Mouse (Mus musculus): ENCODE measurements at regions not wholly inside any gene's neighbourhood (a gene's known extent, or its start where the extent isn't known, plus 50 kb on each side); places are given as distances from the start of the nearest gene placed in this dataset.

- no peak for DNase-seq
- H3K4me1 ChIP-seq (replicated peaks; ENCODE audit: control insufficient read depth, insufficient read depth, low read length) = no peaks in the 10 kb centered on the region
- TF ChIP-seq POLR2A (IDR thresholded peaks at IDR 0.05; ENCODE audit: control insufficient read depth, extremely low read depth, insufficient read depth, low read length, poor library complexity) (no peak), CTCF (IDR thresholded peaks at IDR 0.05; ENCODE audit: borderline replicate concordance, control insufficient read depth, extremely low read depth, insufficient read depth, low read length, poor library complexity) (no peak)
- H3K27ac ChIP-seq (ENCODE audit: control insufficient read depth, insufficient read depth, low read length) = no peak overlapping the region
- no peak overlapping the region for H3K4me3 ChIP-seq (ENCODE audit: control insufficient read depth, insufficient read depth, low read length)
- H3K27me3 ChIP-seq (ENCODE audit: control insufficient read depth, insufficient read depth, low read length) = no peaks in the 10 kb centered on the region
- 55% methylated on average over 2 of the region's 2 CpGs for WGBS
- no peaks in the 10 kb centered on the region for H3K36me3 ChIP-seq (ENCODE audit: control insufficient read depth, insufficient read depth, low read length)
These were observed 317.8 kb upstream of the Hnrnpa3 start for GRCm38 (mm10) chr2:75341310-75341709.

- no peaks in the 10 kb centered on the region for H3K27me3 ChIP-seq (ENCODE audit: control insufficient read depth, insufficient read depth, low read length)
These were observed 317.3 kb upstream of the Hnrnpa3 start for GRCm38 (mm10) chr2:75341726-75342280.

GRCm38 (mm10) chr2:75350902-75351301 lies 308.2 kb upstream of the Hnrnpa3 start:
- H3K27ac ChIP-seq (ENCODE audit: control insufficient read depth, insufficient read depth, low read length) = no peak overlapping the region
- no peaks in the 10 kb centered on the region for H3K27me3 ChIP-seq (ENCODE audit: control insufficient read depth, insufficient read depth, low read length)
- no peak for DNase-seq
- no peaks in the 10 kb centered on the region for H3K36me3 ChIP-seq (ENCODE audit: control insufficient read depth, insufficient read depth, low read length)
- 73% methylated on average over 3 of the region's 3 CpGs for WGBS
- no peaks in the 10 kb centered on the region for H3K4me1 ChIP-seq (replicated peaks; ENCODE audit: control insufficient read depth, insufficient read depth, low read length)
- no peak for TF ChIP-seq CTCF (IDR thresholded peaks at IDR 0.05; ENCODE audit: borderline replicate concordance, control insufficient read depth, extremely low read depth, insufficient read depth, low read length, poor library complexity)
- no peak overlapping the region for H3K4me3 ChIP-seq (ENCODE audit: control insufficient read depth, insufficient read depth, low read length)

More at GRCm38 (mm10) chr2:75341726-75342280, 317.3 kb upstream of the Hnrnpa3 start:
- no peak for DNase-seq
- 70% methylated on average over 6 of the region's 6 CpGs for WGBS
- no peak for TF ChIP-seq POLR2A (IDR thresholded peaks at IDR 0.05; ENCODE audit: control insufficient read depth, extremely low read depth, insufficient read depth, low read length, poor library complexity)
- TF ChIP-seq CTCF (IDR thresholded peaks at IDR 0.05; ENCODE audit: borderline replicate concordance, control insufficient read depth, extremely low read depth, insufficient read depth, low read length, poor library complexity) = no peak
- Histone ChIP-seq H3K4me3 (ENCODE audit: control insufficient read depth, insufficient read depth, low read length) (no peak overlapping the region), H3K27ac (ENCODE audit: control insufficient read depth, insufficient read depth, low read length) (no peak overlapping the region), H3K4me1 (replicated peaks; ENCODE audit: control insufficient read depth, insufficient read depth, low read length) (no peaks in the 10 kb centered on the region), H3K36me3 (ENCODE audit: control insufficient read depth, insufficient read depth, low read length) (no peaks in the 10 kb centered on the region)

- H3K4me3 ChIP-seq (ENCODE audit: control insufficient read depth, insufficient read depth, low read length) = no peak overlapping the region
- TF ChIP-seq CTCF (IDR thresholded peaks at IDR 0.05; ENCODE audit: borderline replicate concordance, control insufficient read depth, extremely low read depth, insufficient read depth, low read length, poor library complexity) (no peak), POLR2A (IDR thresholded peaks at IDR 0.05; ENCODE audit: control insufficient read depth, extremely low read depth, insufficient read depth, low read length, poor library complexity) (no peak)
- 97% methylated on average over 5 of the region's 5 CpGs for WGBS
- H3K27me3 ChIP-seq (ENCODE audit: control insufficient read depth, insufficient read depth, low read length) = no peaks in the 10 kb centered on the region
- no peak overlapping the region for H3K27ac ChIP-seq (ENCODE audit: control insufficient read depth, insufficient read depth, low read length)
- DNase-seq = no peak
- no peaks in the 10 kb centered on the region for H3K36me3 ChIP-seq (ENCODE audit: control insufficient read depth, insufficient read depth, low read length)
- no peaks in the 10 kb centered on the region for H3K4me1 ChIP-seq (replicated peaks; ENCODE audit: control insufficient read depth, insufficient read depth, low read length)
These were observed 307.1 kb upstream of the Hnrnpa3 start for GRCm38 (mm10) chr2:75351965-75352364.

- no peaks in the 10 kb centered on the region for H3K4me1 ChIP-seq (replicated peaks; ENCODE audit: control insufficient read depth, insufficient read depth, low read length)
- no peak for DNase-seq
- H3K36me3 ChIP-seq (ENCODE audit: control insufficient read depth, insufficient read depth, low read length) = no peaks in the 10 kb centered on the region
- WGBS = 83% methylated on average over 4 of the region's 4 CpGs
- H3K27ac ChIP-seq (ENCODE audit: control insufficient read depth, insufficient read depth, low read length) = no peak overlapping the region
- TF ChIP-seq CTCF (IDR thresholded peaks at IDR 0.05; ENCODE audit: borderline replicate concordance, control insufficient read depth, extremely low read depth, insufficient read depth, low read length, poor library complexity) (no peak), POLR2A (IDR thresholded peaks at IDR 0.05; ENCODE audit: control insufficient read depth, extremely low read depth, insufficient read depth, low read length, poor library complexity) (no peak)
- no peak overlapping the region for H3K4me3 ChIP-seq (ENCODE audit: control insufficient read depth, insufficient read depth, low read length)
- H3K27me3 ChIP-seq (ENCODE audit: control insufficient read depth, insufficient read depth, low read length) = no peaks in the 10 kb centered on the region
These were observed 306.5 kb upstream of the Hnrnpa3 start for GRCm38 (mm10) chr2:75352564-75352963.

DNA sequence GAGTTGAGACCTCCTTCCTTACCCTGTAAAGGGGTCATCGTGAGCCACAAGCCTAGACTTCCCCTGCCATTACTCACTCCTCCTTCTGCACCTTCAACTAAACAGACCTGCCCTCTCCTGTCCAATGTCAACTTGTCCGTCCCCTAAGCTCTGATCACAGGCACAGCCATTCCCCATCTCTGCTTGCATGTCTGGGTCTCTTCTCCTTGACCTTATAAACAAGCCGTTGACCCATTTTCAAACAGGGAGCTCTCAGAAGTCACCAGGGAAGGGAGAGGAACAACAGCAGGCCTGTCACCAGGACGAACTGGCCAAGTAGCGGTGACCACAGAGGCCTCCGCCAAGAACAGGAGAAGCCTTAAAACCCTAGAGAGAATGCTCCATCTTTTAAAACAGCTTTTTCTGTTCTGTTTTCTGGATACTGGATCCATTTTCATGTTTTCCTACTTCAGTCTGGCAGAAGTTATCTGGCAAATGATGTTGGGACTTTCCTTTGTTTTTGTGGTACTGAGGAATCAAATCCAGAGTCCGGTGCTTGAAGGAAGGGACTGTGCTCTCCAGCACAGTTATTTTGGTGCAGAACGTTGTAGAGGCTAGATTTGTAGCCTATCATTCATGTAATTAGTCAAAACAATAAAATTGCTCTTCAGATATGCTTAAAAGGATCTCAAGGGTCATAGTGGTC lies 302.2 kb upstream of the Hnrnpa3 start:
- no peaks in the 10 kb centered on the region for H3K36me3 ChIP-seq (ENCODE audit: control insufficient read depth, insufficient read depth, low read length)
- H3K4me3 ChIP-seq (ENCODE audit: control insufficient read depth, insufficient read depth, low read length) = no peak overlapping the region
- TF ChIP-seq CTCF (IDR thresholded peaks at IDR 0.05; ENCODE audit: borderline replicate concordance, control insufficient read depth, extremely low read depth, insufficient read depth, low read length, poor library complexity) = no peak
- no peak for TF ChIP-seq POLR2A (IDR thresholded peaks at IDR 0.05; ENCODE audit: control insufficient read depth, extremely low read depth, insufficient read depth, low read length, poor library complexity)
- no peaks in the 10 kb centered on the region for H3K27me3 ChIP-seq (ENCODE audit: control insufficient read depth, insufficient read depth, low read length)
- H3K27ac ChIP-seq (ENCODE audit: control insufficient read depth, insufficient read depth, low read length) = no peak overlapping the region
- 88% methylated on average over 8 of the region's 8 CpGs for WGBS
- no peaks in the 10 kb centered on the region for H3K4me1 ChIP-seq (replicated peaks; ENCODE audit: control insufficient read depth, insufficient read depth, low read length)
- no peak for DNase-seq
